Mouse (Mus musculus) layer of hippocampus, adult 11-12 months (tissue): Measurements from ENCODE around the gene Kif5a.
"Not testable (repeated sequence)": the region's sequence is repeated elsewhere in the genome, so short reads cannot be mapped to it uniquely, and the experiment has no call there.

Source experiments
- DNase-seq: peaks from one replicate; pipeline ENCODE4 v3.0.0; 2022; ENCODE audit warnings: low spot score

The Kif5a gene

GRCm38 (mm10) chr10:127213704-127214421, 49.3 kb downstream of the Kif5a start:
- DNase-seq = no peak

DNA sequence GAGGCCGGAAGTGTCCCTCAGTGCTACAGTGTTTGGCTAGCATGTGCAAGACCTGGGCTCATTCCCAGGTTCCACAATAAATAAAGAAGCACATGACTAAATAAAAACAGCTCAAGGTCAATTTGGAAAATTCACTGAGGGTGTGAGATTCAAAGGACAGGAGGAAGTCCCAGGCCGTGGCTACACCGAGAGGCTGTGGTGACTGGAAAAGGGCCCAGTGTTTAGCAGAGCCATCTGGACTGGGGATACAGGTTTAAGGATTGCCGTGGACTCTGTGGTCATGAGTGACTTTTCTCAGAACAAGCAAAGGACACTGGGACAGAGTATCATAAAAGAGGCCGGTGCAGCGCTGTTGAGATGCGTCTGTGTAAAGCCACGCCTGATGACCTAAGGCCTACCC, 49.9 kb downstream of the Kif5a start:
- no peak for DNase-seq

GRCm38 (mm10) chr10:127211414-127211854, 51.7 kb downstream of the Kif5a start, which contains the start of gene Pip4k2c:
Gene Pip4k2c (minus strand): TSS chr10:127211585.
- DNase-seq = peak; percentile 91

GRCm38 (mm10) chr10:127210961-127211405, 52.2 kb downstream of the Kif5a start:
- no peak for DNase-seq

DNA sequence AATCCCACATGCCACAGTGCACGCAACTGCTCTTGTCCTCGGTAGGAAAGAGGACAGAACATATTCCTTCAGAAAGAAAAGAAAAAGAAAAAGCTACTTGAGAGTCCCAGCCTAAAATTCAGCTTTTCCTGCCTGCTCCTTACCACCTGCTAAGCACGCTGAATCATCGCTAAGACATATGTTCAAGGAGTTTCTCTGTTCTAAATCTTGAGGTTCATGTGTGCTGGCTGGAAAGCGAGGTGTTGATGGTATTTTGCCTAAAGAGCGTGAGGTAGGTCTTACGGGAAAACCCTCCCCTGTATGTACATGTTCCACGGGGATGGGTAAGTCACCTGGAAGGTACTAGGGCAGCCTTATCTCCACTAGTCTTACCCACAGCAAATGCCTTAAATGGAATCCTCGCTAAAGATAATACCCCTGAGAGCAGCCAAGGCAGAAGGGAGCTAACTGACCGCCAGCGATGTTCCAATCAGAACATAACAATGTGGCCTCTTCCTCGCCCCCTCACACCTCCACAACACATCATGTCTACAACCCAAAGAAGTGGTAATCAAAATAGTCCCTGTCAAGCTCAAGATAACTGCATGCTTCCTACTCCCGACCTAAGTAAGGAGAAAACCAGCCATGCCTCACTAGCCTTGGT, 53.1 kb downstream of the Kif5a start:
- DNase-seq = no peak

GRCm38 (mm10) chr10:127208921-127209320, 54.2 kb downstream of the Kif5a start:
- DNase-seq = no peak

GRCm38 (mm10) chr10:127205373-127205772, 57.8 kb downstream of the Kif5a start:
- no peak for DNase-seq

GRCm38 (mm10) chr10:127204589-127204988, 58.6 kb downstream of the Kif5a start:
- DNase-seq = no peak

DNA sequence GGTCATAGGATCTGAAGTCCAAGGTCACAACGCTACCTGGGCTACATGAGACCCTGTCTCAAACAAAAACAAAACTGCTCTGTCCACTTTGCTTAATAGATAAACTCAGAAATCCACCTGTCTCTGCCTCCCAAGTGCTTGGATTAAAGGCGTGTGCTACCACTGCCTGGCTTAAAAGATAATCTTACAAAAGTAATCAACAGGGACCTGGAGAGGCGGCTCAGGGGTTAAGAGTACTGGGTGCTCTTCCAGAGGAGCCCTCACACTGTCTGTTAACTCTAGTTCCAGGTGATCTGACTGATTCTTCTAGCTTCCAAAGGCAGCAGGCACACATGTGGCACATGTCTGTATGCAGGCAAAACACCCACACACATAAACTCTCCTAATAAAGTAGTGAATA, 60.0 kb downstream of the Kif5a start:
- no peak for DNase-seq

DNA sequence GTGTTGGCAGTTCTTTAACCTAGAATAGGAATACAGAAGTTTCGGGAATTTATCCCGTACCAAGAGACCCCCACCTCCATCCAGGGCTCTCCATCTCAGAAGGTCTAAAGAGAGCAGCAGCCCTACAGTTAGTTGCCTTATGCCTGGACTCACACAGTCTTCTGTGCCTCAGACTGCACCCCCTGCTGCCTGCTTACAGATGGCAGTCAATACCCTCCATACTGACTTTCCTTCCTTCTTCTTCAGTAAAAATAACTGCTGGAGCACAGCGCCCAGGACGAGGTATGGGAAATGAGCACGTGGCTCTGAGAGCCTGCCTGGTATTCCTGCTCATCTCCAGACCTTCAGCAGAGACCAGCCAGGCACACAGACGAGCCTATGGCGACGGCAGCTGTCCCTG, 62.9 kb downstream of the Kif5a start:
- DNase-seq = no peak

- no peak for DNase-seq
Measured at GRCm38 (mm10) chr10:127199474-127199873, 63.7 kb downstream of the Kif5a start.

DNA sequence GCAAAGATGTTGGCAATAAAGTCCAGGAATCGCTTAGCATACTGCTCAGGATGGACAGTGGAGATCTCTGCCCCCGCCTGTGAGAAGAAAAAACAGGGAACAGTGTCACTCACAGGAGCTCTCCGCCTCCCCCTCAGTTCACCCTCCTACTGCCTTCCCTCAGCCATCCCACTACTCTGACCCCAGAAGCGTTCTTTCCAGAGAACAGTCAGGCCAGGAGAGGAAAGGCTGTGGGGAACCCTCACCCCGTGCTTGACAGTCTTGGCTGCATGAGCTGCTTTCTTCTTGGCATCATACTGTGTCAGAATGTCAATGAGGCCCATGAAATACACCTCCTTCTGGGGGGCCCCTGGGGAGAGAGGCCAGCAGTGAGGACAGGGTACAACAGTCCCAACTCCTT, 64.1 kb downstream of the Kif5a start:
- DNase-seq = no peak

- no peak for DNase-seq
Measured at GRCm38 (mm10) chr10:127198492-127198891, 64.7 kb downstream of the Kif5a start.

DNA sequence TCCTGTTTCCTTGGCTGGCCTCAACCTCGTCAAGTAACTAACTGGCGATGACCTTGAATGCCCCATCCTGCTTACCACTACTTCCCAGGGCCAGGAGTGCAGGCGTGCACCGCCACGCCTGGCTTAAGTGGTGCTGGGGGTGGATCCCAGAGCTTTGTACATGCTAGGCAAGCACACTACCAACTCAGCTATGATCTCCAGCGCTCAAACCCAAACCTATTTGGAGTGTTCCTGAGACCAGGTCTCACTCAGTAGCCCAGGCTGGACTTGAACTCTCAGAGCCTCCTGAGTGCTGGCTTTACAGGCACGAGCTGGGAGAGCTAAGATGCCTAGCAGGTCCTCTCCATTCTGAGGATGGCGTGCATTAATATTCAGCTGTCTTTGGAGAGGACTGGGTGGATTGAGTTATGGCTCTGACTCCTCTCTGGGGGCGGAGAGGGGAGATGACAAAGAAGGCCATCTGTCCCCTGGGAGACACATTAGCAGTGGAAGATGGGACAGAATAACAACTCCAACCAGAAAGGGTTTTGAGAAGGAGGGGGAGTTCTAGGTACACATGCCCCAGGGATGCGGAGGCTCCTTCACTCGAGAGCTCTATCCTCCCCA, 65.5 kb downstream of the Kif5a start:
- no peak for DNase-seq

- no peak for DNase-seq
Measured at GRCm38 (mm10) chr10:127197104-127197503, 66.0 kb downstream of the Kif5a start.

DNA sequence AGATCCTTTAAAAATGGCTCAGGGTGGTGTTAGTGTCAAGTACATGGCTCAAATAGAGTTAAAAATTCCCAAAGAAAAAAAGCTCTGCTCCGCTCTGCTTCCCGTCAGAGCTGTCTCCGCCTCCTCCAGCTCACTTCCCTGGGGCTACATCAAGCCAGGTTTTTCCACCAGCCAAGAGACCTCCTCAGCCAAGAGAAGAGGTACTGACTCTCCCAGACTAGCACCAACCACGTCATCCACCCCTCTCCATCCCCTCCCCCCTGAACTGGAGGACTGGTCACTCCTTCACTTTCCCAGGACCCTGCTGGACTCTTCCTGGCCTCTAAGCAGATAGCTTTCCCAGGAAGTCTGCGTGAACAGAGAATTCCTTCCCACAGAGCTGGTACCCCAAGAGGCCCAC, 66.8 kb downstream of the Kif5a start:
- peak; percentile 71 for DNase-seq

- DNase-seq = no peak
Measured at GRCm38 (mm10) chr10:127195328-127196129, 67.6 kb downstream of the Kif5a start, which contains the start of gene Dtx3. Gene Dtx3 (minus strand): TSS chr10:127195728.

GRCm38 (mm10) chr10:127194428-127195327, 68.5 kb downstream of the Kif5a start:
- no peak for DNase-seq

- no peak for DNase-seq
Measured at GRCm38 (mm10) chr10:127193011-127193410, 70.1 kb downstream of the Kif5a start.

GRCm38 (mm10) chr10:127192057-127192328, 71.2 kb downstream of the Kif5a start:
- DNase-seq = not testable (repeated sequence)
